Mouse (Mus musculus): ENCODE measurements around the gene Spert. TPM values are rescaled to one million over a fixed set of nuclear protein-coding genes. Genes with fewer than 3 reads are reported as not detected.

The Spert gene
- polyA plus RNA-seq (2012; rRNA removed): 0.05 TPM in 1 of 2 replicates, not detected in the other

DNA sequence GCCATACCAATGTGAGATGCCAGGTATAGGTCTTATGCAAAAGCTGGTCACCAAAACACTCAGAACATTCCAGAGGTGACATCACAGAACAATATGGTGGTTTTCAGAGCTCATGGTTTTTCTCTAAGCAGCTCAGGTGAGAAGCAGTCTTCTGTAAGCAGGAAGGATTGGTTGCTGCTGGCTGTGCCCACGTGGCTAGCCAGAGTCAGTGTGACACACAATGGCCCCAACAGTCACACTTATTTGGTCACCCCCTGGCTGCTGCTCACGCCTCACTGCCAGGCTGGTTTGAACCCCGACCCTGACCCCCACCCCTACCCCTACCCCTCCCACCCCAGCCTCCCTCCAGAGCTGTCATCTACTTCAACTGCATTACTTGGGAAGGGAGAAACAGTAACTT, at the start of gene Spert:
TSS of gene Spert (minus strand) at position 139 of the 400 bp plus-strand sequence.
- no peak within 1 kb of the TSS for H3K27ac ChIP-seq (ENCODE audit: insufficient read depth, low read length)
- H3K4me3 ChIP-seq (ENCODE audit: extremely low read depth, insufficient read depth, insufficient read length): no peak within 1 kb of the TSS
- H3K36me3 ChIP-seq (ENCODE audit: control insufficient read depth, insufficient read depth, low read length): no peaks in the 10 kb centered on the region
- TF ChIP-seq CTCF (IDR thresholded peaks at IDR 0.05; ENCODE audit: extremely low read depth, insufficient read depth, insufficient read length, insufficient replicate concordance) (no peak), POLR2A (IDR thresholded peaks at IDR 0.05; ENCODE audit: low read depth, low read length) (no peak)
- DNase-seq (ENCODE audit: low read depth in 1 of 2, low spot score in 2 of 2): no peak
- WGBS: 71% methylated on average over 3 of the region's 3 CpGs
- H3K4me1 ChIP-seq (ENCODE audit: control insufficient read depth, insufficient read depth, insufficient read length): no peaks in the 10 kb centered on the region
- H3K27me3 ChIP-seq (ENCODE audit: control insufficient read depth, insufficient read depth, low read length): no peaks in the 10 kb centered on the region; the same call in 1 of the 2 replicates

- no peak for TF ChIP-seq CTCF (IDR thresholded peaks at IDR 0.05; ENCODE audit: extremely low read depth, insufficient read depth, insufficient read length, insufficient replicate concordance)
- no peak for TF ChIP-seq POLR2A (IDR thresholded peaks at IDR 0.05; ENCODE audit: low read depth, low read length)
- DNase-seq (ENCODE audit: low read depth in 1 of 2, low spot score in 2 of 2): no peak
- H3K4me1 ChIP-seq (ENCODE audit: control insufficient read depth, insufficient read depth, insufficient read length): no peaks in the 10 kb centered on the region
- no peaks in the 10 kb centered on the region for H3K27me3 ChIP-seq (ENCODE audit: control insufficient read depth, insufficient read depth, low read length)
- 79% methylated on average over 8 of the region's 8 CpGs for WGBS
- H3K27ac ChIP-seq (ENCODE audit: insufficient read depth, low read length): no peak within 1 kb of the TSS
- no peak within 1 kb of the TSS for H3K4me3 ChIP-seq (ENCODE audit: extremely low read depth, insufficient read depth, insufficient read length)
- H3K36me3 ChIP-seq (ENCODE audit: control insufficient read depth, insufficient read depth, low read length): no peaks in the 10 kb centered on the region
Observed at GRCm38 (mm10) chr14:75642080-75642479, 49.2 kb upstream of the Spert start, which contains the start of gene Erich6b. Gene Erich6b (plus strand): TSS chr14:75642259.

GRCm38 (mm10) chr14:75641369-75641768, 48.5 kb upstream of the Spert start:
- 86% methylated on average over 6 of the region's 6 CpGs for WGBS
- no peaks in the 10 kb centered on the region for H3K4me1 ChIP-seq (ENCODE audit: control insufficient read depth, insufficient read depth, insufficient read length)
- H3K36me3 ChIP-seq (ENCODE audit: control insufficient read depth, insufficient read depth, low read length): no peaks in the 10 kb centered on the region
- no peak for TF ChIP-seq CTCF (IDR thresholded peaks at IDR 0.05; ENCODE audit: extremely low read depth, insufficient read depth, insufficient read length, insufficient replicate concordance)
- TF ChIP-seq POLR2A (IDR thresholded peaks at IDR 0.05; ENCODE audit: low read depth, low read length): no peak
- DNase-seq (ENCODE audit: low read depth in 1 of 2, low spot score in 2 of 2): no peak
- no peak overlapping the region for H3K27ac ChIP-seq (ENCODE audit: insufficient read depth, low read length)
- H3K27me3 ChIP-seq (ENCODE audit: control insufficient read depth, insufficient read depth, low read length): no peaks in the 10 kb centered on the region
- H3K4me3 ChIP-seq (ENCODE audit: extremely low read depth, insufficient read depth, insufficient read length): no peak overlapping the region

- no peaks in the 10 kb centered on the region for H3K27me3 ChIP-seq (ENCODE audit: control insufficient read depth, insufficient read depth, low read length)
- H3K4me3 ChIP-seq (ENCODE audit: extremely low read depth, insufficient read depth, insufficient read length): no peak overlapping the region
- no peaks in the 10 kb centered on the region for H3K4me1 ChIP-seq (ENCODE audit: control insufficient read depth, insufficient read depth, insufficient read length)
- H3K27ac ChIP-seq (ENCODE audit: insufficient read depth, low read length): no peak overlapping the region
- no peak for DNase-seq (ENCODE audit: low read depth in 1 of 2, low spot score in 2 of 2)
- 88% methylated on average over 2 of the region's 2 CpGs for WGBS
- TF ChIP-seq CTCF (IDR thresholded peaks at IDR 0.05; ENCODE audit: extremely low read depth, insufficient read depth, insufficient read length, insufficient replicate concordance) (no peak), POLR2A (IDR thresholded peaks at IDR 0.05; ENCODE audit: low read depth, low read length) (no peak)
- no peaks in the 10 kb centered on the region for H3K36me3 ChIP-seq (ENCODE audit: control insufficient read depth, insufficient read depth, low read length)
Observed at GRCm38 (mm10) chr14:75640846-75641245, 47.9 kb upstream of the Spert start.

GRCm38 (mm10) chr14:75637641-75638040, 44.7 kb upstream of the Spert start:
- no peak overlapping the region for H3K27ac ChIP-seq (ENCODE audit: insufficient read depth, low read length)
- TF ChIP-seq POLR2A (IDR thresholded peaks at IDR 0.05; ENCODE audit: low read depth, low read length): no peak
- no peak for TF ChIP-seq CTCF (IDR thresholded peaks at IDR 0.05; ENCODE audit: extremely low read depth, insufficient read depth, insufficient read length, insufficient replicate concordance)
- WGBS: 83% methylated on average over 4 of the region's 4 CpGs
- DNase-seq (ENCODE audit: low read depth in 1 of 2, low spot score in 2 of 2): no peak
- H3K27me3 ChIP-seq (ENCODE audit: control insufficient read depth, insufficient read depth, low read length): no peaks in the 10 kb centered on the region
- H3K36me3 ChIP-seq (ENCODE audit: control insufficient read depth, insufficient read depth, low read length): no peaks in the 10 kb centered on the region
- no peaks in the 10 kb centered on the region for H3K4me1 ChIP-seq (ENCODE audit: control insufficient read depth, insufficient read depth, insufficient read length)
- H3K4me3 ChIP-seq (ENCODE audit: extremely low read depth, insufficient read depth, insufficient read length): no peak overlapping the region

DNA sequence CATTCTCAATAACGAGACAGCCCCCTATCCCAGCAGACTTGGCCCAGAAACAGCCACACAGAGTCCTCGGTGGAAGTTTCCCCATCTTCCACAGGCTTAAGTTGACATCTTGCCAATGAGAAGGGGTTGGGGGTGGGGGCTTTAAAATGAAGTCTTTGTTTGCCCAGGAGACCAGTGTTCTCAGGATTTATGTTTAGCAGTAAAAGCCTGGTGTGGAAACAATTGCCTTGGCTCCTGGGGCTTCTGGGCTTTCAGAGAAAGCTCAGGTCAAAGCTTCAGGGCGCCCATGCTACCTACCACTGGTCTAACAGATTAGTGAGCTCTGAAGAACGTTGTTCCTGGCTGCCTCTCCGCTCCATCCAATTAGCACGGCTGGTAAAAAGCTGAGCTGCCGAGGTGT, 43.2 kb upstream of the Spert start:
- no peaks in the 10 kb centered on the region for H3K27me3 ChIP-seq (ENCODE audit: control insufficient read depth, insufficient read depth, low read length)
- H3K36me3 ChIP-seq (ENCODE audit: control insufficient read depth, insufficient read depth, low read length): no peaks in the 10 kb centered on the region
- TF ChIP-seq POLR2A (IDR thresholded peaks at IDR 0.05; ENCODE audit: low read depth, low read length): no peak
- no peak for TF ChIP-seq CTCF (IDR thresholded peaks at IDR 0.05; ENCODE audit: extremely low read depth, insufficient read depth, insufficient read length, insufficient replicate concordance)
- no peak overlapping the region for H3K4me3 ChIP-seq (ENCODE audit: extremely low read depth, insufficient read depth, insufficient read length)
- no peak overlapping the region for H3K27ac ChIP-seq (ENCODE audit: insufficient read depth, low read length)
- no peak for DNase-seq (ENCODE audit: low read depth in 1 of 2, low spot score in 2 of 2)
- WGBS: 71% methylated on average over 7 of the region's 7 CpGs
- no peaks in the 10 kb centered on the region for H3K4me1 ChIP-seq (ENCODE audit: control insufficient read depth, insufficient read depth, insufficient read length)

GRCm38 (mm10) chr14:75635350-75635749, 42.4 kb upstream of the Spert start:
- Histone ChIP-seq H3K27ac (ENCODE audit: insufficient read depth, low read length) (no peak overlapping the region), H3K27me3 (ENCODE audit: control insufficient read depth, insufficient read depth, low read length) (no peaks in the 10 kb centered on the region), H3K4me3 (ENCODE audit: extremely low read depth, insufficient read depth, insufficient read length) (no peak overlapping the region), H3K4me1 (ENCODE audit: control insufficient read depth, insufficient read depth, insufficient read length) (no peaks in the 10 kb centered on the region), H3K36me3 (ENCODE audit: control insufficient read depth, insufficient read depth, low read length) (no peaks in the 10 kb centered on the region)
- 80% methylated on average over 12 of the region's 12 CpGs for WGBS
- DNase-seq (ENCODE audit: low read depth in 1 of 2, low spot score in 2 of 2): no peak
- TF ChIP-seq CTCF (IDR thresholded peaks at IDR 0.05; ENCODE audit: extremely low read depth, insufficient read depth, insufficient read length, insufficient replicate concordance): no peak
- no peak for TF ChIP-seq POLR2A (IDR thresholded peaks at IDR 0.05; ENCODE audit: low read depth, low read length)

Data from spleen, adult 2 months (tissue).